Mouse (Mus musculus): Measurements from ENCODE around the gene Slc38a3.

DNA sequence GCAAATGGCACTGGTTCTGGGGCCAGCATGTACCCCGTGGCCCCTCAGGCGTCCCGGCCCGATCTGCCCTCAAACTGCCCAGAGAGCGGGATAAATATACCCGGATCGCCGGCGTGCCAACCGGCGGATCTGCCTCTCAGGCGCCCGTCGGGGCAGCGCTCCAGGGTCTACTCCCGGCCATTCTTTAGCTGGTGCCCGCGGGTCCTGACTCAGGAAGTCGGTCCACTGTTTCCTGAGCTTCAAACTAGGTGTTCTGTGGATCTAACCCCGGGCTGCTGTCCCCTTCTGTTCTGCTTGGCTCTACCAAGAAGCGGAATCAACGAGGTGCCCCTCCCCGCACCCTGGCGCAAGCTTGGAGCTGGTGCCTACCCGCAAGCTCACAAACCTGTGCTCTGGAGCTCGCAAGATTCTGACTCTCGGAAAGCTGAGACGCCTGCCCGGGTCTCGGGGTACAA, 2.6 kb downstream of the Slc38a3 start:
- no peak for TF ChIP-seq CTCF (IDR thresholded peaks at IDR 0.05; ENCODE audit: insufficient read depth, low read depth, low read length)
- TF ChIP-seq POLR2A (IDR thresholded peaks at IDR 0.05; ENCODE audit: insufficient read depth, low read depth, low read length), result no peak
